Mouse (Mus musculus) cerebral cortex, adult 2 months (tissue): ENCODE results near the gene Ehf.

Source experiments
- WGBS: fragments of 180-500 bp; shearing (Covaris S2); methylation state at CpG from one replicate; pipeline ENCODE4 v1.1.7; 2018; 5-methylcytosine and 5-hydroxymethylcytosine counted together

The Ehf gene

GRCm38 (mm10) chr2:103303132-103303531, at the start of gene Ehf:
Gene Ehf, minus strand, starts transcription at chr2:103303278.
- 80% methylated on average over 9 of the region's 9 CpGs for WGBS

GRCm38 (mm10) chr2:103347417-103347891, 44.4 kb upstream of the Ehf start:
- 9% methylated on average over 5 of the region's 5 CpGs for WGBS

- WGBS: 63% methylated on average over 3 of the region's 3 CpGs
Observed at GRCm38 (mm10) chr2:103346751-103347289, 43.7 kb upstream of the Ehf start.

DNA sequence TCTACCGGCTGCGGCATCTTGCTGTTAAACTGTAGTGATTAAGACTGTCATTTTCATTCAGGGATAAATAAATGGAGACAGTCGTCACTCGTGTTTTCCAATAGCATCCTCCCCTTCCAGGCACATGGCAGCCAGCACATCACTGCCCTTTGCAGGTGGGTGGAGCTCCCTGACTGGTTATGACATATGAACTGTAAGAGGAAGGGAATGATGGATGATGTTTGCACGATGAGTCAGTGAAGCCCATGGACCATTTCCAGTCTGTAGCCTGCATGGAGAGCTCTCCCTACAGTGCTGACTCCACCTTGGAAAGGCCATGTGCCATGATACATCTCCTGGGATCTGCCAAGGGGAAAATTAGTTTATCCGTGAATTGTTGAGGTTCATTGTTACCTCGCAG, 40.5 kb upstream of the Ehf start:
- 88% methylated on average over 7 of the region's 7 CpGs for WGBS

DNA sequence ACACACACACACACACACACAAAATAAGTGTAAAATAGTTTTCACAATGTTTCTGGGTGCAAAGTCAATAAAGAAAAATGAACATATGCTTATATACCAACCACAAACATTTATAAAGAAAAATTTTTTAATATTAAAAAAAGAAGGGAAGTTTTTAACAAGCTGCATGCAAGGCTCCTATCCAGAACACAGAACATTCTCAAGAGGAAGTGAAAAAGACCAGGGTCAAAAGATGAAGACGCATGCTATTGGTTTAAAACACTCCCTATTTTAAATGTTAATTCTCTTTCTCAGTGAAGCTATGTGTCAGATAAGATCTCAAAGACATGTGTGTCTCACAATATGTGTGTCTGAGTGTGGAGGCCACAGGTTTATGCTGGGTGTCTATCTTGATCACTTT, 39.0 kb upstream of the Ehf start:
- WGBS: 89% methylated on average over 1 of the region's 1 CpGs

DNA sequence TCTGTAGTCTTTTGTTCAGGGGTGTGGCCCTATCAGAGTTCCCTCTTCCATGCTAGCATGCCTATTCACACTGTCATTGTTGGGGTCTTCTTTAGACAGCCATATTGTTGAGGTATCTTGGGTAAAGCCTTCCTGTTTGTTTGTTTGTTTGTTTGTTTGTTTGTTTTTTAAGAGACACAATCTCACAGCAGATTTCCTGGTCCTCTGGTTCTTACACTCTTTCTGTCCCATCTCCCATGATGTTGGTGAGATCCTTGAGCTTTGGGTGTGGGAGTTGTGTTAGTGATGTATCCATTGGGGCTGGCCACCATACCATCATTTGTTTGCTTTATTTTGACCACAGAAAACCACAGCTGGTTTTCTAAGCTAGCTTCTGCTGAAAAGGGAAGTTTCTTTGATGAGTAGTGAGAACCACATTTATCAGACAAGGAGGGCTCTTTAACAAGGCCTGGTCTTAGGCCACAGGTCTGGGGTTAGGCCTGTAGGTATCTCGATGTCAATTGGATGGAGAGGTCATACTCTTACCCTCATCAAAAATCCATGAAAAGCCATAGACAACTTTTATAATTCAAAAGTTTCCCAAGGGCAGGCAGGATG, 38.4 kb upstream of the Ehf start:
- WGBS: 95% methylated on average over 1 of the region's 1 CpGs

GRCm38 (mm10) chr2:103338706-103339105, 35.6 kb upstream of the Ehf start:
- WGBS: 88% methylated on average over 6 of the region's 6 CpGs

- whole genome bisulfite sequencing: 94% methylated on average over 3 of the region's 3 CpGs
Observed at GRCm38 (mm10) chr2:103337370-103337769, 34.3 kb upstream of the Ehf start.

DNA sequence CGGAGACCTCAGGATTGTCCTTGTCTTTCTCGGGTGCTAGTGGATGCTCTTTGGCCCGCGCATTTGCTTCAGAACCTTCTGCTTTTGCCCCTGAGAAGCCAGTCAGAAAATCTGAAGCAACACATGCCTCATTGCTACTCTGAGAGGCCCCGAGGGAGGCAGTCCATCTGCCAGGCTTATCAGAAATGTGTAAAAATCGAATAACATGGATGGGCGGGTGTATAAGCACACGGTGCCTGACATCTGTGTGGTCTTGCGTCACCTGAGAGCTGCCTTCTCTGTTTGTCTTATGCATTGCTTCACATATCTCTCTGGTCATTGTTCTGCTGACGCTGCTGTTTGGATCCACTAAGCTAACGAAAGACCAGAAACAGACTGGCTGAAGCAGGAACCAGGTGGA, 33.5 kb upstream of the Ehf start:
- WGBS: 84% methylated on average over 11 of the region's 11 CpGs

- WGBS: 86% methylated on average over 3 of the region's 3 CpGs
Observed at GRCm38 (mm10) chr2:103336000-103336399, 32.9 kb upstream of the Ehf start.

- WGBS: 90% methylated on average over 3 of the region's 3 CpGs
Observed at GRCm38 (mm10) chr2:103331666-103332191, 28.7 kb upstream of the Ehf start.

DNA sequence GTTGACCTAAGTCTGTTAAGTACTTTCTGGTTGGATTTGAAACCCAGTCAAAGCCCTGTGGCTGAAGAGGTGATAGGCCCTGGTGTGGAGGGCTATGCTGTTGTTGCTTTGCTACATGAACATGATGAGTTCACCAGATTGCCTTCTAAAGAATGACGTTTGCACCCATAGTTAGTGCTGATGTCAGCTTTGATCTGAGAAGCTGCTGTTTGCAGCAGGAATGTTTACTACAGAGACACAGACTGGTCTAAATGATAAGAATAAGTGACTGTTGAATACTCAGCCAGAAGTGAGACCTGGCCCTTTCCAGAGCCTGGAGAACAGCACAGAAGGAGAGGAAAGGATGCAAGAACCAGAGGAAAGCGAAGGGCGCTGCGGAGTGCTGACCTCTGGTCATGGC, 25.7 kb upstream of the Ehf start:
- 89% methylated on average over 4 of the region's 4 CpGs for WGBS

DNA sequence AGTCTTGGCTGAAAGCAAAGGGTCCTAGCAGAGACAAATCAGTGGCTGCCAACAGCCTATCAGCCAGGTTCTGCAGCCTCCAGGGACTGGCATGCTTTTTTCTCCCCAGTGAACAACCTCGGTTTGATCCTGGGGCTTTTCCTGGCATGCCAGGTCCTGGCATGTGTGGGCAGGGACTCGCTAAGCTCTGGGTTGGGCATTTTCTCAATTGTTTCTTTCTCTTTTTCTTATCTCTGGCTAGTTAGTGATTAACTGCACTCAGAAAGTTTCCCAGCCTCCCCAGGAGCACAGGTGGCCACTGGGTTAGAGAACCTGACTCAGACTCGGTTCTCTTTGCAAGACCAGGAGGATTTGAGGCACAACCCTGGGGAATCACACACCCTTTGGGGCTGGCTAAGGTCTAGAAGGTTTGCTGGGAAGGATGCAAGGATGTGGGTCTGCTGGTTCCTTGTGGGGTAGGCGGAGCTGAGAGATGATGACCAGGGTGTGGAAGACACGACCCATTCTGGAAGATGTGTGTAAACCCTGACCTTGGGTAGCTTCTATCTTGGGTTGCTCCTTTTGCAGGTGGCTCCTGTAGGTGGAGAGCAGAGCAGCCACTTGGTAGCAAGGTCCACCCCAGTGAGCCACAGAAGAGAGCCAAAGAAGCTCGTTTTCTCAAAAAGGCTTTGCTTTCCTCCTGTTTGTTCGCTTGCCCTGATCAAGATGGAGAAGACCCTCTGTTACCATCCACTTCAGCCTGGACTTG, 22.4 kb upstream of the Ehf start:
- 85% methylated on average over 7 of the region's 7 CpGs for WGBS

- WGBS: 68% methylated on average over 2 of the region's 2 CpGs
Observed at GRCm38 (mm10) chr2:103324320-103324719, 21.2 kb upstream of the Ehf start.

- WGBS: 79% methylated on average over 1 of the region's 1 CpGs
Observed at GRCm38 (mm10) chr2:103322171-103322570, 19.1 kb upstream of the Ehf start.

DNA sequence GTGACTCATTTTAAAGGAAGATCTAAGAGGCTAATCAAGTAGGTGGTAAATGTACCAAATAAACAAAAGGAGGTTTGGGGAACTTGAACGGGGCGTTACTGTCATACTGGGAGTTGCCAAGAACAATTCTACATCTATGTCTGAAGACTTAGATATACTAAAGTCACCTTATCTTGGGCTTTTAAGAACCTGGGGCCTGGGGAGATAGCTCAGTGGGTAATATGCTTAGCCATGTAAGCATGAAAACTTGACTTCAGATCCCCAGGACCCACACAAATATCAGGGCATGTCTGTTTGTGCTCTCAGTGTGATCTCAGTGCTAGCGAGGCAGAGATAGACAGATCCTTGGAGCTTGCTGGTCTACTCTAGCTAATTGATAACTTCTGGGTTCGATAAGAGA, 18.6 kb upstream of the Ehf start:
- WGBS: 86% methylated on average over 4 of the region's 4 CpGs

DNA sequence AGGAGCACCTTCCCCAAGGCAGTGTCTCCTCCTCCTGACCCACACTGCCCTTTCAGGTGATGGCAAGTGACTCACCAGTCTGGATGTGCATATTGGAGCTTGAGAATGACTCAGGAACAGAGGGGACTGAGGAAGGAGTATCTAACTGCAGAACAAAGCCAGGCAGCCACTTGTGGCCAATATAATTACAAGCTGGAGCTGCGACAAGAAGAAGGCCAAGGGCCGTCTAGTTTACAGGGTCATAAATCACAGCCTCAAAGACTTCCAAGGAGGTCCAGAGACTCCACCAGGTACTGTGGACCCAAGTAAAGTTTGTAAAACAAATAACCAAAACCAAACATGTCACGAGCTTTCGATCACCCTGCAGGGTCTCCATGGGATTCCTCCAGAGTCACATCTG, 10.9 kb upstream of the Ehf start:
- 92% methylated on average over 4 of the region's 4 CpGs for WGBS

DNA sequence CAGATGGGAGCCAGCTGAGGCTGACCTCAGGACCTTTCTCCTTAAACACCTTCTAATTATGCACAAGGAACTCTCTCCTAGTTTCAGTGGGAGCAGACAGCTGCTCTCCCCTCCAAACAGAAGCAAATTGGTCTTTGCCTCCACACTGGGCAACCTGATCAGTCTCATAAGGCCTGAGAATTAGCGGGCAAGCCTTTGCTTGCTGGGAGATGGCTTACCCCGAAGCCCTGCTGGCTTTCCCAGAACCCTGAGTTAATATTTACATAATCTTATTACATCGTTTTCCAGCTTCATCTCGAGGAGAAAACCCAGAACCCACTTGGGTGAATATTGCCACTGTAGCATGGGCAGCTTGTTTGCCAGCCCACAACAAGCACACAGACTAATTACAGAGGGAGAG, 9.6 kb upstream of the Ehf start:
- 71% methylated on average over 4 of the region's 4 CpGs for WGBS

DNA sequence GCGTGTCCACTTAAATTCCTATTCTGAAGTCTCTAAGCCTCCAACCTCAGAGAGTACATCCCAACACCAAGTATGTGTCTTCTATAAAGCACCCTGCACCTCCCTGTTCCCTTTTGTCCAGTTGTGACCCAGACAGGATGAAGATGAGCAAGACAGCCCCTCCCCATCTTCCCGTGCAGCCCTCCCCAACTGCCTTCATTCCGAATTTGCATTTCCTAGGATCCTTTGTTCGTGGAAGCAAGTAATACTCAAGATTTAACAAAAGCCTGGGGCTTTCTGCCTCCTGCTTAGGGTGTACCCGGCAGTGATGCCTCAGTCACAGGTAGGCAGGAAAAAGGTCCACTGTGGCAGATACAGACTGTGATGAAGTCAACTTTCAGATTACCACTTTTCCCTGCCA, 7.6 kb upstream of the Ehf start:
- 65% methylated on average over 5 of the region's 5 CpGs for WGBS

DNA sequence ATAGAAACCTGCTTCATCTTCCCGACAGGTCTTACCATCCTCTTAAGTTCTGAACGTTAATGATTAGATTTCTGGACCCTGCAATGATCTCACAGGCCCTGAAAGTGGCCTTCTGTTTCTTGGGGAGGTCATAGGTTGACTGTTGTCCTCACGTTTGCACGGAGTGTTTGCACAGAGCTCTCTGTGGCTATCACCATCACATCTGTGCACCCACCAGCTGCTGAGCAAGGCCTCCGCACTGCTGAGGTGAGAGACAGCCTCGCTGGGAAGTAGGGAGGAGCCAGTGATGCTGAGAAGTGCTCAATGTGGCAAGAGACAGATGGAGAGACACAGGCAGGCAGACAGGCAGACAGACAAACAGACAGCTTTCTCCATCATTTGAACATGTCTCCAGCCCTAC, 3.6 kb upstream of the Ehf start:
- 77% methylated on average over 6 of the region's 6 CpGs for WGBS

DNA sequence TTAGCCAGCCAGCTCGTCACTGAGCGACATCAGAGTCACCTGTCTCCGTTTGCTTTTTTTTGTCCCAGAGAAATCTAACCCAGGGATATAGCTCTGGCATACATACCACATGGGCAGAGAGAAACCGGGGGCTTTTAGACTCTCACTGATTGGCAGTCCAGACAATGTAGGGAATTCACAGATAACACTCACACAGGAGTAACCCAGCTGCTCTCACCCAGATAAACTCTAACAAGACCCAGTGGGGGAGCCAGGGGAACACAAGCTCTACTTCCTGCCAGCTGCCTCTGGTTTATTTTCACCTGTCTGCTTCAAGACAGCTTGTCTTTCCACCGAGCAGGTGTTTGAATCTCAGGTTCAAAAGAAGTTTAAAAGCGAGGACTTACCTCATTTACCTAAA, 409 bp downstream of the Ehf start:
- WGBS: 80% methylated on average over 6 of the region's 6 CpGs

DNA sequence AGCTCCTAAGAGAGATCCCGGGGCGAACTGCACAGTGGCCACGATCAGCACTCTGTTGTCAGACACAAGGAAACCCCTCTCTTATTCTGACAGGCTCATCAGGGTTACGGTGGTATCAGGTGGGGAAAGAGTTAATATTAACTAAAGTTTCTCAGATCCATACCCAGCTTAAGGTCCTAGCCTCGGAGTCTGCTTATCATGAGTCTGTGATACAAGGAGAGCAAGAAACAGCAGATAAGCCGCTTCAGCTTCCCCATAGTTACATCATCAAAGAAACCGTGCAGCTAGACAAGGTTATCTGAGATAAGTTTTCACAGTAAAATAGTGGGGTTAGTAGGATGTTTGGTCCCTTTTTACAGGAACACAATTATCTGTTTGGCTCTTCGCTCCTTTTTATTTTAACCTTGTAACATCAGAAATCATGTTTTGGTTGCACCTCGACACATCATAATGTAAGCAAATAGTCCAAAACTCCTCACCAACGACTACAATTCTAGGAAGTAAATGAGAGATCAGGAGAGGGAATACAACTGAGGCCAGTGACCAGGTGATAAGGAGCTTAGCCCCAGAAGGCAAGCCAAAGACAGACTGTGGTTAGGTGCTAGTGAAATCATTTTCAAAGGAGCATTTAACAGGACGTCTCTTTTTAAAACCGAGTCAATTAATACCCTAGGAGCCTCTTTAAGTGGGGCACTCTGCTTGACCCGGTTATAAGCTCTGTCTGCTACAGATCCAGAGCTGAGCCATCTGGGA, 4.2 kb downstream of the Ehf start:
- 85% methylated on average over 13 of the region's 13 CpGs for WGBS
